8 mouse cellular contexts compared by ENCODE assay signal in genomic region chr1:183345817-183346195, GRCm38 (mm10). TPM values are rescaled to one million over a fixed set of nuclear protein-coding genes. Genes with fewer than 3 reads are reported as not detected.
DNase-seq lines count a peak whose midpoint lies in the region; ATAC-seq and TF ChIP-seq lines count a peak whose summit lies in the region.

No protein-coding gene starts in this region.

- peak overlapping the region; percentile 99 for H3K4me3 ChIP-seq in layer of hippocampus, adult 2 months
- H3K4me3 ChIP-seq in embryonic facial prominence, embryonic 11.5 days (ENCODE audit: low read depth, low read length): peak overlapping the region; percentile 93
- H3K4me3 ChIP-seq in intestine, embryonic 14.5 days (ENCODE audit: low read depth, low read length): peak overlapping the region; percentile 74
- H3K4me3 ChIP-seq in myocyte: peak overlapping the region; percentile 93

- H3K4me1 ChIP-seq in embryonic facial prominence, embryonic 11.5 days (ENCODE audit: control insufficient read depth, insufficient read depth, low read length): no peaks in the 10 kb centered on the region
- no peaks in the 10 kb centered on the region for H3K4me1 ChIP-seq in intestine, embryonic 14.5 days (replicated peaks; ENCODE audit: control insufficient read depth, insufficient read depth, low read length)

- peak overlapping the region; percentile 78 for H3ac ChIP-seq in myocyte (ENCODE audit: control insufficient read depth, insufficient read length)

- TF ChIP-seq POLR2A in myocyte (IDR thresholded peaks at IDR 0.05; ENCODE audit: insufficient read length, low read depth): no peak

- H3K9me3 ChIP-seq in embryonic facial prominence, embryonic 11.5 days (replicated peaks; ENCODE audit: control insufficient read depth, low read length): no peaks in the 10 kb centered on the region
- H3K9me3 ChIP-seq in intestine, embryonic 14.5 days (ENCODE audit: control insufficient read depth, low read length): no peaks in the 10 kb centered on the region

- H3K9ac ChIP-seq in embryonic facial prominence, embryonic 11.5 days (replicated peaks; ENCODE audit: low read length): peak overlapping the region; percentile 85
- H3K9ac ChIP-seq in intestine, embryonic 14.5 days (ENCODE audit: low read length): peak overlapping the region; percentile 83

- DNase-seq in layer of hippocampus, adult 2 months (ENCODE audit: low spot score in 2 of 2): no peak
- no peak for DNase-seq in layer of hippocampus, postnatal 36 days
- DNase-seq in embryonic facial prominence, embryonic 11.5 days (ENCODE audit: low spot score): no peak
- no peak for DNase-seq in intestine, embryonic 14.5 days (ENCODE audit: low spot score)
- no peak for DNase-seq in right cerebral cortex, postnatal 36 days (ENCODE audit: low spot score in 2 of 2)
- DNase-seq in frontal cortex, adult 2 months (ENCODE audit: extremely low spot score in 1 of 2, low spot score in 1 of 2): no peak
- DNase-seq in cerebellum, adult 9-11 months: no peak

- peak overlapping the region; percentile 95 for H3K27ac ChIP-seq in layer of hippocampus, adult 2 months
- H3K27ac ChIP-seq in embryonic facial prominence, embryonic 11.5 days (replicated peaks; ENCODE audit: low read depth, low read length): no peak overlapping the region
- no peak overlapping the region for H3K27ac ChIP-seq in intestine, embryonic 14.5 days (ENCODE audit: low read depth)

- H3K36me3 ChIP-seq in embryonic facial prominence, embryonic 11.5 days (replicated peaks; ENCODE audit: control insufficient read depth, insufficient read depth, low read depth, low read length): no peaks in the 10 kb centered on the region; the same call in 1 of the 2 replicates
- H3K36me3 ChIP-seq in intestine, embryonic 14.5 days (ENCODE audit: control insufficient read depth, insufficient read depth, low read length): peaks cover 48% of the 10 kb centered on the region
- peaks cover 49% of the 10 kb centered on the region for H3K36me3 ChIP-seq in myocyte (ENCODE audit: control insufficient read depth, insufficient read depth)

- ATAC-seq in embryonic facial prominence, embryonic 11.5 days (replicated peaks; ENCODE audit: insufficient number of reproducible peaks, low FRiP score, low TSS enrichment, low read depth): peak; percentile 6; the same call in 1 of the 2 replicates
- ATAC-seq in intestine, embryonic 14.5 days (replicated peaks; ENCODE audit: low FRiP score, low TSS enrichment, low read depth): peak; percentile 33

- no peaks in the 10 kb centered on the region for H3K27me3 ChIP-seq in embryonic facial prominence, embryonic 11.5 days (ENCODE audit: control insufficient read depth, insufficient read depth, low read length)
- H3K27me3 ChIP-seq in intestine, embryonic 14.5 days (replicated peaks; ENCODE audit: control insufficient read depth, insufficient read depth, low read length): no peaks in the 10 kb centered on the region
- H3K27me3 ChIP-seq in myocyte (ENCODE audit: control insufficient read depth, insufficient read depth, insufficient read length): no peaks in the 10 kb centered on the region

- WGBS in embryonic facial prominence, embryonic 11.5 days: 4% methylated on average over 10 of the region's 10 CpGs
- WGBS in intestine, embryonic 14.5 days: 2% methylated on average over 10 of the region's 10 CpGs

- peaks cover 33% of the 10 kb centered on the region for H3K79me2 ChIP-seq in myocyte (ENCODE audit: control insufficient read depth, insufficient read depth)

- TF ChIP-seq CTCF in layer of hippocampus, adult 2 months (conservative IDR thresholded peaks at IDR 0.05): no peak

- peak overlapping the region; percentile 94 for H3K4me2 ChIP-seq in embryonic facial prominence, embryonic 11.5 days (ENCODE audit: low read depth, low read length)
- H3K4me2 ChIP-seq in intestine, embryonic 14.5 days (ENCODE audit: low read length): peak overlapping the region; percentile 78
- peak overlapping the region; percentile 91 for H3K4me2 ChIP-seq in myocyte (ENCODE audit: low read depth)

TF ChIP-seq in myocyte, 11 proteins besides CTCF, POLR2A, EP300 and RAD21:
- TF ChIP-seq TCF3 (IDR thresholded peaks at IDR 0.05; ENCODE audit: insufficient read length, low read depth) (no peak), E2F4 (IDR thresholded peaks at IDR 0.05; ENCODE audit: insufficient read depth) (no peak), MYOD1 (IDR thresholded peaks at IDR 0.05; ENCODE audit: control insufficient read depth in 1 of 3, insufficient read length in 2 of 3, low read depth in 2 of 3) (no peak), REST (IDR thresholded peaks at IDR 0.05; ENCODE audit: insufficient read depth, insufficient read length) (no peak), SRF (IDR thresholded peaks at IDR 0.05; ENCODE audit: control insufficient read depth, insufficient read length, low read depth) (no peak), MYOG (IDR thresholded peaks at IDR 0.05; ENCODE audit: control insufficient read depth in 1 of 3, insufficient read depth in 1 of 3, insufficient read length in 2 of 3, low read depth in 2 of 3) (no peak), USF1 (IDR thresholded peaks at IDR 0.05; ENCODE audit: low read depth) (no peak), CEBPB (IDR thresholded peaks at IDR 0.05; ENCODE audit: insufficient read depth, poor library complexity, severe bottlenecking) (no peak), MAX (IDR thresholded peaks at IDR 0.05; ENCODE audit: low read depth) (no peak), TCF12 (IDR thresholded peaks at IDR 0.05; ENCODE audit: insufficient read depth, poor library complexity, severe bottlenecking) (no peak), POLR2AphosphoS2 (IDR thresholded peaks at IDR 0.05; ENCODE audit: insufficient read length, low read depth) (no peak)
TF ChIP-seq in myocyte: peak in this region for 0.

RNA-seq across cellular contexts. Expression of gene Mia3, which starts 23.5 kb away (rescaled TPM):
- 100 to 1,000 TPM; 221 to 224 TPM for total RNA-seq in layer of hippocampus, adult 2 months (2021)
- total RNA-seq in layer of hippocampus, postnatal 36 days (2021): 100 to 1,000 TPM; 219 to 226 TPM
- polyA plus RNA-seq in embryonic facial prominence, embryonic 11.5 days (2014; fragmentation: Nextera tagmentation; extraction: Ambion mirVana): 89.6 and 94.7 TPM in 2 replicates
- 94.5 and 102 TPM in 2 replicates for polyA plus RNA-seq in intestine, embryonic 14.5 days (2014; fragmentation: Nextera tagmentation; extraction: Ambion mirVana)
- 48.1 TPM for polyA plus RNA-seq in myocyte (2012; fragmentation: generic; extraction: Trizol)
- polyA plus RNA-seq in frontal cortex, adult 2 months (2012; rRNA removed): 121 and 124 TPM in 2 replicates

RNA-seq across cellular contexts. Expression of gene Taf1a, which starts 43.0 kb away (rescaled TPM):
- total RNA-seq in layer of hippocampus, adult 2 months (2021): 10 to 100 TPM; 19.3 to 20.5 TPM
- 10 to 100 TPM; 17.2 to 21.2 TPM for total RNA-seq in layer of hippocampus, postnatal 36 days (2021)
- polyA plus RNA-seq in embryonic facial prominence, embryonic 11.5 days (2014; fragmentation: Nextera tagmentation; extraction: Ambion mirVana): 17.0 and 19.5 TPM in 2 replicates
- polyA plus RNA-seq in intestine, embryonic 14.5 days (2014; fragmentation: Nextera tagmentation; extraction: Ambion mirVana): 21.5 and 21.8 TPM in 2 replicates
- 3.4 TPM for polyA plus RNA-seq in myocyte (2012; fragmentation: generic; extraction: Trizol)
- 34.0 and 34.7 TPM in 2 replicates for polyA plus RNA-seq in frontal cortex, adult 2 months (2012; rRNA removed)

RNA-seq across cellular contexts. Expression of gene Brox, which starts 48.7 kb away (rescaled TPM):
- 10 to 100 TPM; 48.6 to 61.8 TPM for total RNA-seq in layer of hippocampus, adult 2 months (2021)
- 10 to 100 TPM; 52.1 to 59.6 TPM for total RNA-seq in layer of hippocampus, postnatal 36 days (2021)
- 51.8 and 57.2 TPM in 2 replicates for polyA plus RNA-seq in embryonic facial prominence, embryonic 11.5 days (2014; fragmentation: Nextera tagmentation; extraction: Ambion mirVana)
- 44.7 and 48.7 TPM in 2 replicates for polyA plus RNA-seq in intestine, embryonic 14.5 days (2014; fragmentation: Nextera tagmentation; extraction: Ambion mirVana)
- polyA plus RNA-seq in myocyte (2012; fragmentation: generic; extraction: Trizol): 26.6 TPM
- polyA plus RNA-seq in frontal cortex, adult 2 months (2012; rRNA removed): 48.7 and 51.2 TPM in 2 replicates

RNA-seq across cellular contexts. Expression of gene Aida, which starts 49.4 kb away (rescaled TPM):
- total RNA-seq in layer of hippocampus, adult 2 months (2021): 10 to 100 TPM; 47.8 to 47.9 TPM
- total RNA-seq in layer of hippocampus, postnatal 36 days (2021): 10 to 100 TPM; 46.3 to 47.3 TPM
- polyA plus RNA-seq in embryonic facial prominence, embryonic 11.5 days (2014; fragmentation: Nextera tagmentation; extraction: Ambion mirVana): 33.7 and 40.9 TPM in 2 replicates
- 26.4 and 27.5 TPM in 2 replicates for polyA plus RNA-seq in intestine, embryonic 14.5 days (2014; fragmentation: Nextera tagmentation; extraction: Ambion mirVana)
- 28.3 TPM for polyA plus RNA-seq in myocyte (2012; fragmentation: generic; extraction: Trizol)
- 57.0 and 58.7 TPM in 2 replicates for polyA plus RNA-seq in frontal cortex, adult 2 months (2012; rRNA removed)
